Mouse (Mus musculus) myocyte (in vitro differentiated cells): ENCODE data around the gene Slc29a2.
A peak's percentile ranks its signal among the peaks of the same experiment; 100 is the strongest.

Experiments used
- E2F4 ChIP-seq: IDR thresholded peaks from one replicate; pipeline ENCODE4 v1.6.1; 2011; ENCODE audit warnings: mild to moderate bottlenecking, control low read depth, moderate library complexity; ENCODE audit not compliant: insufficient read depth
- MAX ChIP-seq: IDR thresholded peaks from one replicate; pipeline ENCODE4 v1.6.1; 2011; ENCODE audit warnings: low read depth, mild to moderate bottlenecking, control low read depth
- MYOD1 ChIP-seq, 3 experiments: IDR thresholded peaks; one replicate each; pipeline ENCODE4 v1.6.1; 2011; ENCODE audit warnings: control low read depth in 2 of 3, low read depth in 2 of 3, mild to moderate bottlenecking in 2 of 3, moderate library complexity in 1 of 3; ENCODE audit not compliant: insufficient read length in 2 of 3, control insufficient read depth in 1 of 3
- MYOG ChIP-seq, 3 experiments: IDR thresholded peaks; one replicate each; pipeline ENCODE4 v1.6.1; 2011; ENCODE audit warnings: control low read depth in 2 of 3, low read depth in 2 of 3, mild to moderate bottlenecking in 2 of 3; ENCODE audit not compliant: insufficient read length in 2 of 3, control insufficient read depth in 1 of 3, insufficient read depth in 1 of 3
- POLR2A ChIP-seq: IDR thresholded peaks from one replicate; pipeline ENCODE4 v1.6.1; 2011; ENCODE audit warnings: low read depth, mild to moderate bottlenecking, control low read depth, moderate library complexity; ENCODE audit not compliant: insufficient read length
- POLR2AphosphoS2 ChIP-seq: IDR thresholded peaks from one replicate; pipeline ENCODE4 v1.6.1; 2011; ENCODE audit warnings: low read depth, control low read depth; ENCODE audit not compliant: insufficient read length
- TCF12 ChIP-seq: IDR thresholded peaks from one replicate; pipeline ENCODE4 v1.6.1; 2011; ENCODE audit warnings: mild to moderate bottlenecking, control low read depth; ENCODE audit not compliant: poor library complexity, insufficient read depth, severe bottlenecking
- USF1 ChIP-seq: IDR thresholded peaks from one replicate; pipeline ENCODE4 v1.6.1; 2011; ENCODE audit warnings: low read depth, mild to moderate bottlenecking, control low read depth, moderate library complexity

DNA sequence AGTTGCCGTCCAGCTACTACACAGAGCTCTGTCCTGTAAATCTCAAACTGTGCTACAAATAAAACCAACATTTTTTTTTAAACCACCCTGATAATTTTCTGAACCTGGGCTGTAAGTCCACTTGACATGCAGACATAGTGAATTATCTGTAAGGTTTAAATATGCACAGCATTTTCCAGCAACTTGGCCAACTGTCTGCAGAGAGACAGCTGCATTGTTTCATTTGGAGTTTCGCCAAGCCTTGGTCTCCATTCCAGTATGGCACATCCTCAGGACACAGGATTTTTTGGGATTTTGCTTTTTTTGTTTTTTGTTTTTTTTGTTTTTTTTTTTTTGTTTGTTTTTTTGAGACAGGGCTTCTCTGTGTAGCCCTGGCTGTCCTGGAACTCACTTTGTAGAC lies 2.2 kb upstream of the Slc29a2 start:
- TF ChIP-seq POLR2A (no peak), MAX (no peak), E2F4 (no peak), TCF12 (peak; percentile 51), MYOG (IDR thresholded peaks at IDR 0.05; ENCODE audit: control insufficient read depth in 1 of 3, insufficient read depth in 1 of 3, insufficient read length in 2 of 3, low read depth in 2 of 3) (peak in 2 of 3 experiments; percentile 46 to 67), POLR2AphosphoS2 (no peak), MYOD1 (IDR thresholded peaks at IDR 0.05; ENCODE audit: control insufficient read depth in 1 of 3, insufficient read length in 2 of 3, low read depth in 2 of 3) (peak; percentile 61 to 83 (median 83)), USF1 (no peak)
